ENCODE assay signal across 11 mouse cellular contexts in the genomic region with DNA sequence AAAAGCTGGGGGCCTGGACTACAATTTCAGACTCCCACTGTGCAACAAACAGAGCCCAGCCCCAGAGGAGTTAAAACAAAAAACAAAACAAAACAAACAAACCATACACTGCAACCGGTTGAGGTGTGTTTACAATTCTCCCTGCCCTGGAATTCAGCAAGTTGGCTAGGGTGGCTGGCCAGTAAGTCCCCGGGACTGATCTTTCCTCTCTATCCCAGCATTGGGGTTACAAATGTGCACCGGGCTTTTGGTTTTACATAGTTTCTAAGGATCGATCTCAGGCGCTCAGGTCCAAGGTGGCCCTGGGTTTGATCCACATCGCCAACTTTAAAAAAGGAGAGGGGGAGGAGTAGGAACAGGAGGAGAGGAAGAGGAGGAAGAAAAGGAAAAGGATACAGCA. TPM values are rescaled to one million over a fixed set of nuclear protein-coding genes. Genes with fewer than 3 reads are reported as not detected.
A peak's percentile ranks its signal among the peaks of the same experiment; 100 is the strongest.
DNase-seq lines count a peak whose midpoint lies in the region; ATAC-seq and TF ChIP-seq lines count a peak whose summit lies in the region.
"Had no signal": no experiment of that assay in that cellular context is flagged by ENCODE, and none has a peak within 500 bp of the region (broad histone marks: within the 10 kb centered on the region; RNA-seq: fewer than 3 reads in every experiment).

No protein-coding gene starts in this region.

- H3K9ac ChIP-seq in liver, postnatal 0 days (replicated peaks) = no peak overlapping the region
- H3K9ac ChIP-seq in stomach, postnatal 0 days (ENCODE audit: low read length) = 0 out of 2 replicates have a peak overlapping the region, but pooled peaks have one; percentile 63

- H3K4me3 ChIP-seq in gastrocnemius, adult 2 months = no peak overlapping the region
- H3K4me3 ChIP-seq in liver, postnatal 0 days (ENCODE audit: low read depth, low read length) = no peak overlapping the region
- no peak overlapping the region for H3K4me3 ChIP-seq in stomach, postnatal 0 days (ENCODE audit: low read depth, low read length)

- WGBS in liver, postnatal 0 days (ENCODE audit: insufficient replicate concordance) = 37% methylated on average over 6 of the region's 6 CpGs
- WGBS in stomach, postnatal 0 days = 24% methylated on average over 6 of the region's 6 CpGs

- H3K9me3 ChIP-seq in liver, postnatal 0 days (ENCODE audit: low read length) = no peaks in the 10 kb centered on the region
- H3K9me3 ChIP-seq in stomach, postnatal 0 days (ENCODE audit: control insufficient read depth, low read length) = no peaks in the 10 kb centered on the region

- DNase-seq in gastrocnemius, adult 2 months = no peak
- no peak for DNase-seq in gastrocnemius, postnatal 10 days
- DNase-seq in urinary bladder, adult 18-20 months (ENCODE audit: low spot score in 2 of 2) = peak; percentile 26 to 30
- no peak for DNase-seq in urinary bladder, postnatal 25 days (ENCODE audit: low spot score)
- DNase-seq in liver, postnatal 0 days = no peak
- no peak for DNase-seq in stomach, postnatal 0 days (ENCODE audit: low spot score)
- no peak for DNase-seq in adrenal gland, postnatal 10 days
- DNase-seq in kidney, postnatal 36 days = no peak
- DNase-seq: adrenal gland, adult 8-10 months; kidney, adult 9 months; right cerebral cortex, adult 18-20 months had no signal

- TF ChIP-seq CTCF in gastrocnemius, adult 2 months (IDR thresholded peaks at IDR 0.05) = no peak
- no peak for TF ChIP-seq CTCF in liver, postnatal 0 days (IDR thresholded peaks at IDR 0.05; ENCODE audit: low read depth)
- TF ChIP-seq CTCF in stomach, postnatal 0 days (IDR thresholded peaks at IDR 0.05; ENCODE audit: low read depth) = no peak

- TF ChIP-seq EP300 in liver, postnatal 0 days (IDR thresholded peaks at IDR 0.05; ENCODE audit: low read depth) = no peak
- no peak for TF ChIP-seq EP300 in stomach, postnatal 0 days (optimal IDR thresholded peaks at IDR 0.05)

- H3K36me3 ChIP-seq in liver, postnatal 0 days (replicated peaks; ENCODE audit: insufficient read depth, low read length) = no peaks in the 10 kb centered on the region
- no peaks in the 10 kb centered on the region for H3K36me3 ChIP-seq in stomach, postnatal 0 days (ENCODE audit: control insufficient read depth, insufficient read depth, low read length)

- peak overlapping the region; percentile 87 for H3K27ac ChIP-seq in gastrocnemius, adult 2 months
- H3K27ac ChIP-seq in liver, postnatal 0 days (ENCODE audit: low read depth) = peak overlapping the region; percentile 79; the same call in 1 of the 2 replicates
- peak overlapping the region; percentile 92 for H3K27ac ChIP-seq in stomach, postnatal 0 days (replicated peaks)

- intact Hi-C loops in gastrocnemius, adult 2 months (cut with DNase I) = no loop called here

- peaks cover 3% of the 10 kb centered on the region for H3K4me1 ChIP-seq in liver, postnatal 0 days (ENCODE audit: insufficient read depth)
- no peaks in the 10 kb centered on the region for H3K4me1 ChIP-seq in stomach, postnatal 0 days (replicated peaks; ENCODE audit: control insufficient read depth, insufficient read depth)

- H3K4me2 ChIP-seq in liver, postnatal 0 days (ENCODE audit: low read depth, low read length) = peak overlapping the region; percentile 72; the same call in 1 of the 2 replicates
- H3K4me2 ChIP-seq in stomach, postnatal 0 days (replicated peaks; ENCODE audit: low read depth) = peak overlapping the region; percentile 64; the same call in 1 of the 2 replicates

- ATAC-seq in liver, postnatal 0 days = no peak
- no peak for ATAC-seq in stomach, postnatal 0 days (ENCODE audit: low FRiP score, low TSS enrichment)

- no peaks in the 10 kb centered on the region for H3K27me3 ChIP-seq in liver, postnatal 0 days (ENCODE audit: insufficient read depth, low read length)
- H3K27me3 ChIP-seq in stomach, postnatal 0 days (ENCODE audit: control insufficient read depth, insufficient read depth, low read length) = no peaks in the 10 kb centered on the region

RNA-seq across cellular contexts. Expression of a gene that starts 22.3 kb away (rescaled TPM):
- total RNA-seq in gastrocnemius, adult 2 months (2021) = 10 to 100 TPM; 16.6 to 18.4 TPM
- 10 to 100 TPM; 31.4 to 39.3 TPM for total RNA-seq in gastrocnemius, postnatal 10 days (2021)
- polyA plus RNA-seq in liver, postnatal 0 days (2015; fragmentation: Nextera tagmentation; extraction: Ambion mirVana) = 9.2 and 9.7 TPM in 2 replicates
- polyA plus RNA-seq in stomach, postnatal 0 days (2015; fragmentation: Nextera tagmentation; extraction: Ambion mirVana) = 33.7 and 35.2 TPM in 2 replicates
- total RNA-seq in adrenal gland, postnatal 10 days (2021) = 10 to 100 TPM; 38.8 to 50.0 TPM

RNA-seq across cellular contexts. Expression of a gene that starts 37.6 kb away (rescaled TPM):
- 1 to 10 TPM; 2.6 to 3.8 TPM for total RNA-seq in gastrocnemius, adult 2 months (2021)
- 1 to 10 TPM; 5.2 to 6.0 TPM for total RNA-seq in gastrocnemius, postnatal 10 days (2021)
- 2.1 and 2.4 TPM in 2 replicates for polyA plus RNA-seq in liver, postnatal 0 days (2015; fragmentation: Nextera tagmentation; extraction: Ambion mirVana)
- polyA plus RNA-seq in stomach, postnatal 0 days (2015; fragmentation: Nextera tagmentation; extraction: Ambion mirVana) = 6.0 and 6.9 TPM in 2 replicates
- total RNA-seq in adrenal gland, postnatal 10 days (2021) = 10 to 100 TPM in 1 of 2 experiments, 1 to 10 TPM in 1; 5.8 to 13.3 TPM

RNA-seq across cellular contexts. Expression of a gene that starts 51.0 kb away (rescaled TPM):
- total RNA-seq in gastrocnemius, adult 2 months (2021) = 10 to 100 TPM in 1 of 2 experiments, 1 to 10 TPM in 1; 8.5 to 10.2 TPM
- total RNA-seq in gastrocnemius, postnatal 10 days (2021) = 10 to 100 TPM in 1 of 2 experiments, 1 to 10 TPM in 1; 9.8 to 12.5 TPM
- polyA plus RNA-seq in liver, postnatal 0 days (2015; fragmentation: Nextera tagmentation; extraction: Ambion mirVana) = 4.5 and 4.8 TPM in 2 replicates
- polyA plus RNA-seq in stomach, postnatal 0 days (2015; fragmentation: Nextera tagmentation; extraction: Ambion mirVana) = 7.1 and 8.6 TPM in 2 replicates
- 10 to 100 TPM; 20.2 to 21.5 TPM for total RNA-seq in adrenal gland, postnatal 10 days (2021)

Comparison
In these comparisons a context has a peak if more than half of its experiments do, and no peak if none do; other contexts are left out.
1. DNase-seq: peak in urinary bladder, adult 18-20 months (2 of 2); none in gastrocnemius, adult 2 months (single experiment), gastrocnemius, postnatal 10 days (single experiment), urinary bladder, postnatal 25 days (single experiment), liver, postnatal 0 days (single experiment), stomach, postnatal 0 days (single experiment), adrenal gland, postnatal 10 days (single experiment) and kidney, postnatal 36 days (0 of 2).
2. Peak in every context shown above with its lines, with median percentiles within 50 percentile points of each other: H3K27ac ChIP-seq.